Mouse (Mus musculus) liver, embryonic 13.5 days (tissue): ENCODE measurements around the gene Jarid2. TPM values are rescaled to one million over a fixed set of nuclear protein-coding genes. Genes with fewer than 3 reads are reported as not detected.
A peak's percentile ranks its signal among the peaks of the same experiment; 100 is the strongest.

ENCODE experiments used
- ATAC-seq: fragments of 200-750 bp; cut with Nextera tagmentation; 2 replicates; pipeline ENCODE4 v1.8.0; 2017; ENCODE audit warnings: low read depth, mild to moderate bottlenecking, moderate number of reproducible peaks, moderate library complexity
- DNase-seq: peaks from one replicate; pipeline ENCODE4 v3.0.0; 2022
- H3K27ac ChIP-seq: fragments of 300-500 bp; sonication (generic); 2 replicates; pipeline ENCODE4 v1.5.1; 2015; ENCODE audit warnings: moderate library complexity, mild to moderate bottlenecking, inconsistent platforms
- H3K27me3 ChIP-seq: fragments of 300-500 bp; sonication (generic); 2 replicates; pipeline ENCODE4 v1.6.1; 2015; ENCODE audit warnings: mild to moderate bottlenecking, inconsistent platforms
- H3K36me3 ChIP-seq: fragments of 300-500 bp; sonication (generic); 2 replicates; pipeline ENCODE4 v1.6.1; 2015; ENCODE audit warnings: mild to moderate bottlenecking, inconsistent platforms
- H3K4me1 ChIP-seq: fragments of 300-500 bp; sonication (generic); replicated peaks from 2 replicates; pipeline ENCODE4 v1.6.1; 2015; ENCODE audit warnings: inconsistent platforms
- H3K4me2 ChIP-seq: fragments of 300-500 bp; sonication (generic); 2 replicates; pipeline ENCODE4 v1.6.1; 2015; ENCODE audit warnings: inconsistent platforms, mild to moderate bottlenecking, moderate library complexity
- H3K4me3 ChIP-seq: fragments of 300-500 bp; sonication (generic); replicated peaks from 2 replicates; pipeline ENCODE4 v1.5.1; 2015; ENCODE audit warnings: mild to moderate bottlenecking, inconsistent platforms
- H3K9ac ChIP-seq: fragments of 300-500 bp; sonication (generic); 2 replicates; pipeline ENCODE4 v1.6.1; 2015; ENCODE audit warnings: mild to moderate bottlenecking, inconsistent platforms
- H3K9me3 ChIP-seq: fragments of 300-500 bp; sonication (generic); replicated peaks from 2 replicates; pipeline ENCODE4 v1.6.1; 2016; ENCODE audit warnings: inconsistent platforms
- WGBS: fragments of 180-500 bp; shearing (Covaris S2); methylation state at CpG from one replicate; pipeline ENCODE4 v1.1.7; 2015; ENCODE audit not compliant: insufficient replicate concordance; 5-methylcytosine and 5-hydroxymethylcytosine counted together
- polyA plus RNA-seq: library from polyadenylated mRNA; unstranded; fragments of >200 nt; fragmentation: Nextera tagmentation; extraction: Ambion mirVana; gene quantifications from 2 replicates; pipeline ENCODE4 v1.2.1, GENCODE M21; 2015

Jarid2 gene
- 8.0 and 11.6 TPM in 2 replicates for polyA plus RNA-seq

DNA sequence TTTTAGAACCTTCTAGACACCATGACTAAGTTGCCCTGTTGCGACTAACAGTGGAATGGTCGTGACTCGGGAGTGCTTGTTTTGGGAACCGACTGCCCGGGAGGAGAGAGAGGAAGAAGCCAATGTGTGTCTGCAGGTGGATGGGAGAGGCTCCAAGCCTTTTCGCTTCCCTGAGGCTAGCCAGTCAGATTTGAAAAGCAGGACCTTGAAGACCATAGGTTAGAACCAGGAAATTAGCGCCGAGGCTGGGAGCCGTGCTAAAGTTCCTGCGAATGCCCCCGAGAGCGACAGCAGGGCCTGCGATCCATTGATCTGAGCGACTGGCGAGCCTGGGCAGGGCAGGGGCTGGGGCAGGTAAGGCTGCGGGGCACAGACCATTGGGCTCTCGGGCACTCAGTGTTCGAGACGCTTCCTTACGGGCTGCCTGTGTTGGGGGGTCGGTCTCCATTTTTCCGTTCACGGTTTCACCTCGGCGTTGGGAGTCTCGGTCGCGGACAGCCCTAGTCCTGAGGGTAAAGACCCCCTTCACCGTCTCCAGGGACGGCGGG lies at the start of gene Jarid2:
Gene Jarid2, plus strand, starts transcription at position 51 of the 548 bp plus-strand sequence.
- Histone ChIP-seq H3K4me2 (peak within 1 kb of the TSS; percentile 98), H3K36me3 (no peaks in the 10 kb centered on the region), H3K27ac (peak within 1 kb of the TSS; percentile 88), H3K9ac (peak within 1 kb of the TSS; percentile 95), H3K4me3 (peak within 1 kb of the TSS; percentile 86), H3K27me3 (no peaks in the 10 kb centered on the region), H3K4me1 (peaks cover 32% of the 10 kb centered on the region), H3K9me3 (no peaks in the 10 kb centered on the region)
- 1% methylated on average over 31 of the region's 31 CpGs for WGBS
- DNase-seq (peak; percentile 48), ATAC-seq (no peak)

DNA sequence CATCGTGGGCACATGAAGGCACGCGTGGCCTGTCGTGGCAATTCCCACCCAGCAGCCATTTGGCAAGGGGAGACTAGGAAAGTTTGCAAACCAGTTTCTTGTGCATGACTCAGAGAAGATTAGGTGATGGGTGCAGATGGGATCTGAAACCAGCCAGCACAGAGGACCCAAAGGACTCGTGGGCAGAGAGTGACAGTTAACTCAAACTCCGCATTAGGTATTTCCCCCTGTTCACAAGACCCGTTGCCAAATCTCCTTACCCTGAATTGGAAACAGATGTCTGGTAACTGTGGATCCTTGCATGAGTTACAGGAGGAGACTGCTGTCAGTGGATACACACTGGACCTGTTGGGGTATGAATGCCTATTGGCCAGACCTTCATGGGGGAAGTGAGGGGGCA lies 48.2 kb upstream of the Jarid2 start:
- Histone ChIP-seq H3K27ac (no peak overlapping the region), H3K36me3 (no peaks in the 10 kb centered on the region), H3K9ac (no peak overlapping the region), H3K4me1 (no peaks in the 10 kb centered on the region), H3K27me3 (peaks cover 10% of the 10 kb centered on the region), H3K4me2 (no peak overlapping the region), H3K9me3 (no peaks in the 10 kb centered on the region), H3K4me3 (no peak overlapping the region)
- no peak for DNase-seq
- 80% methylated on average over 7 of the region's 7 CpGs for WGBS
- ATAC-seq, result no peak

DNA sequence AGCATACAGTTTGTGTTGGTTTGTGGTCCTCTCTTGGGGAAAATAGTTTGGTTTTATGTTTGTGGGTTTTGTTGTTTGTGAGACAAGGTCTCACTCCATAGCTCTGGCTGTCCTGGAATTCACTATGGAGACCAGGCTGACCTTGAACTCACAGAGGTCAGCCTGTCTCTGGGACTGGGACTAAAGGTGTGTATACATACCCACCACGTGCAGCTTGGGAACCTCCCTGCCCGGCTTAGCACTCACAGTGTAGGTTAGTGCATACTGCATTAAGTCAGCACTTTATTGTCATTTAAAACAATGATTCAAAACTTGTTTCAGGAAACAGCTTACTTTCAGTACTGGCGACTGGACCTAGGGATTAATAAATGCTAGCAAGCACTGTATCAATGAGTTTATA lies 41.1 kb upstream of the Jarid2 start:
- no peaks in the 10 kb centered on the region for H3K27me3 ChIP-seq
- H3K4me1 ChIP-seq, result no peaks in the 10 kb centered on the region; the same call in 1 of the 2 replicates
- 54% methylated on average over 3 of the region's 3 CpGs for WGBS
- no peak overlapping the region for H3K4me2 ChIP-seq
- DNase-seq, result no peak
- no peaks in the 10 kb centered on the region for H3K9me3 ChIP-seq
- H3K9ac ChIP-seq, result no peak overlapping the region
- no peak overlapping the region for H3K4me3 ChIP-seq
- no peak overlapping the region for H3K27ac ChIP-seq
- H3K36me3 ChIP-seq, result no peaks in the 10 kb centered on the region
- no peak for ATAC-seq

DNA sequence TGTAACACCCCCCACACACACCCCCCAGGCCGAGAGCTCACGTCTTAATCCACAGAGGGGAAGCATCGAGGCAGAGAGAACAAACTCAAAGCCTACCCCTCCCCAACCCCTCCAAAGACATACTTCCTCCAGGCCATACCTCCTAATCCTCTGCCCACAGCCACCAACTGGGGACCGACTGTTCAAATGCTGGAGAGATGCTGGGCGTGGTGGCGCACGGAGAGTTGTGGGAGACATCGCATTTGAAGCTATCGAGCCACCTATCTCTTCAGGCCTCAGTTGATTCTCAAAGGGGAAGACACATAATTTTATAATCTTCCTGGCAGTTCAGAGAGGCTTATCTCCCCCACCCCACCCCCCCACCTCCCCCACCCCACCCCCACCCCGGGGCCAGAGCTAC lies 31.6 kb upstream of the Jarid2 start:
- ATAC-seq, result peak; percentile 68
- Histone ChIP-seq H3K9me3 (no peaks in the 10 kb centered on the region), H3K4me1 (peaks cover 17% of the 10 kb centered on the region), H3K27me3 (no peaks in the 10 kb centered on the region), H3K4me2 (peak overlapping the region; percentile 24; the same call in 1 of the 2 replicates), H3K9ac (no peak overlapping the region; the same call in 1 of the 2 replicates), H3K4me3 (no peak overlapping the region), H3K27ac (no peak overlapping the region), H3K36me3 (no peaks in the 10 kb centered on the region)
- DNase-seq, result no peak
- WGBS, result 50% methylated on average over 10 of the region's 10 CpGs

DNA sequence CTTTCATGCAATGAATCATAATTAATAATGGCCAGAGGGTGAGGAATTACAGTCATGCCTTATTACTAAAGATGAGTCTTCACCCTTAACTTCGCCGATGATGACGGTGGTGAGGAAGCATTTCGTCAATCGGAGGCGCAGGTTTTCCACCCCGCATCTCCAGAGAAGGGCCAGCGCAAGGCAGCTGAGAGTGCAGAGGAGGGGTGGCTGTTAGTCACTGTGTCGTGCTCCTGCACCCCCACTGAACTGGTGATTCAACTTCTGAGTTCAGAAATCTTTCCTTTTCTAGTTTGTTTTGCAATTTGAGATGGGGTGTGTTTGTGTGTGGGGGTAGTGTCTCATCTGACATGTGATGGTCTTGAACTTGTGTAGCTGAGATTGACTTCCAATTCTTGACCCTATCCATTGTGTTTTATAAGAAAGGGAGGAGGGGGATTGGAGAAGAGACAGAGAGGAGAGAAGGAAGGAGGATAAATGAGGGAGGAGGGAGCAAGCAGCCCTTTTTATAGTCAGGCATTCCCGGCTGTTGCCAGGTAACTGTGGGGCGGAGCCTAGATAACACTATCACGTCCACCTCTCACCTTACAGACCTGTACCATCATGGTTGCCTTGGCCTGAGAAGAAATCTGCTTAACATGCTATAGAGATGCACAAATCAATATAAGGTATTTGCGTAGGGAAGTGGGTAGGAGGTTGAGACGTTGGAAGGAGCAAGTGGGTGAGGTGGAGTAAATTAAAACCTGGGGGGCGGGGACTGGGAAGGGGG lies 25.1 kb upstream of the Jarid2 start:
- H3K27me3 ChIP-seq, result no peaks in the 10 kb centered on the region
- 79% methylated on average over 15 of the region's 15 CpGs for WGBS
- H3K27ac ChIP-seq, result no peak overlapping the region
- H3K4me1 ChIP-seq, result peaks cover 37% of the 10 kb centered on the region
- DNase-seq (no peak), ATAC-seq (no peak)
- no peaks in the 10 kb centered on the region for H3K36me3 ChIP-seq
- H3K4me2 ChIP-seq, result no peak overlapping the region
- no peak overlapping the region for H3K9ac ChIP-seq
- no peak overlapping the region for H3K4me3 ChIP-seq
- H3K9me3 ChIP-seq, result no peaks in the 10 kb centered on the region

DNA sequence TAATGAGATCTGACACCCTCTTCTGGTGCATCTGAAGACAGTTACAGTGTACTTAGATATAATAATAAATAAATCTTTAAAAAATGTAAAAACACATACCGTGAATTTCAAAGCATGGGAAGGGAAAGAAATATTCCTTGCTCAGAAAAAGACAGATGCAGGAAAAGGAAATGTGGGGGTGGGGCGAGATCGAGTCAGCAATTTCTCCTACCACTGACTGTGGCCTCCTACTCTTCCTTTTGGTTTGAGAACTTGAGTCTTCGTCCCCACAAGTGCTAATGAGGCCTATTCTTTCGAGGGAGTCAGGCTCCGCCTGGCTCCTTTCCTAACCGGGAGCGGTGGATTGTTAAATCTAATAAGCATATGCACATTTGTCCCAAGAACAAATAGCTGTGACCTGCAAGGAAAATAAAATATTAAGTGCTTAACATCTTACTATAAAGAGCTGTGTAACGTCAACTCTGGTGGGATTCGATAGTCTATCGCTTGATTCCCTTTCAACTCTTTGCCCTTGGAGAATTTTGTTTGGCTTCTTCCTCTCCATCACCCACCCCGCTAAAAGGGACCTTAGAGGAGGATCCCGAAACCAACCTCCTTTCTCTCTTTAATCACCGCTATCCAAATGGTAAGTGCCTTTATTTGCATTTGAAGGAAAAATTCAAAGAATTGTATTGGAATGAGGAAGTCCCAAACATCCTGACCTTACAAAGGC lies 24.1 kb upstream of the Jarid2 start:
- Histone ChIP-seq H3K4me1 (peaks cover 46% of the 10 kb centered on the region), H3K9me3 (no peaks in the 10 kb centered on the region), H3K27ac (no peak overlapping the region), H3K27me3 (no peaks in the 10 kb centered on the region), H3K4me3 (no peak overlapping the region), H3K4me2 (no peak overlapping the region), H3K9ac (no peak overlapping the region), H3K36me3 (no peaks in the 10 kb centered on the region)
- DNase-seq, result no peak
- WGBS, result 58% methylated on average over 14 of the region's 14 CpGs
- no peak for ATAC-seq

DNA sequence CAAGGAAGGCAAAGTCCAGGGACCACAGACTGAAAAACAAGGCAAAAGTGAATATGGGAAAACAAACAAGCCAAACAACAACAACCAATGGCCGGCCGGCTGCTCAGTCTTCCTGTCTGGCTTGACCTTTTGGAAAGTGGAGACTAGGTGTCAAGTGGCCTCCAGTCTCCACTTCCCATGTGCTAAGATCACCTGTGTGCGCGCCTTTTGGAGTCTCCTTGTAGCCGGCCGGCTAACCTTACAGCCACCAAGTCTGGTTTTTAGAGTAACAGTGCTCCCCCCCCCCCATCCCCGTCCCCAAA lies 23.6 kb upstream of the Jarid2 start:
- Histone ChIP-seq H3K27ac (no peak overlapping the region), H3K4me3 (no peak overlapping the region), H3K27me3 (no peaks in the 10 kb centered on the region), H3K36me3 (no peaks in the 10 kb centered on the region), H3K9ac (no peak overlapping the region), H3K4me1 (peaks cover 51% of the 10 kb centered on the region), H3K9me3 (no peaks in the 10 kb centered on the region), H3K4me2 (no peak overlapping the region)
- 82% methylated on average over 7 of the region's 7 CpGs for WGBS
- no peak for DNase-seq
- ATAC-seq, result no peak

DNA sequence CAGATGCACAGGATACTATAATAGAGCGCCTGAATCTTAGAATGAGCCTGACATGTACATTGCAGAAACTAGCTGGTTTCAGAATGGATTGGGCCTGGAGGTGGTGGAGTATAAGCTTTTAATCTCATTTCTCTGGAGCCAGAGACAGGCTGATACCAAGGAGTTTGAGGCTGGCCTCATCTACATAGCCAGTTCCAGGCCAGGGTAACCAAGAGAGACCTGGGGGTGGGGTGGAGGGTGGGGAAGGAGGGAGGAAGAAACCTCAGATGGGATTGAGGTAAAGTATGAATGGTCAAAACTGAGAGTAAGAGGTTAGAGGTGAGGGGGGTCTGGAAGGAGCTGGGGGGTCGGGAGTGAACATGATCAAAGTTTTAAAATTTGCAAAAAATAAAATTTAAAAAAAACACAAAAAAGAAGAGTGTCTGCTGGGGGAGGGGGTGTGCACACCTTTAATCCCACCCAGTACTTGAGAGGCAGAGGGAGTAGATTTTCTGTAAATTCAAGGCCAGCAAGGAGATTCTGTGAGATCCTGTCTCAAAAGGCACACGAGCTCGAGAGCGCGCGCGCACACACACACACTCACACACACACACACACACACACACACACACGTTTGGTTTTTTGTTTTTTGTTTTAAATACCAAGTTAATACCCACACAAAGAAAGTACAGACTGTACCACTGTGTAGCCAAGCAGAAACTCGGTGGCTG lies 22.9 kb upstream of the Jarid2 start:
- H3K4me1 ChIP-seq, result peaks cover 58% of the 10 kb centered on the region
- no peak overlapping the region for H3K4me2 ChIP-seq
- no peak overlapping the region for H3K4me3 ChIP-seq
- 74% methylated on average over 10 of the region's 10 CpGs for WGBS
- no peaks in the 10 kb centered on the region for H3K36me3 ChIP-seq
- DNase-seq, result no peak
- no peak overlapping the region for H3K9ac ChIP-seq
- ATAC-seq, result no peak
- no peak overlapping the region for H3K27ac ChIP-seq
- no peaks in the 10 kb centered on the region for H3K27me3 ChIP-seq
- H3K9me3 ChIP-seq, result no peaks in the 10 kb centered on the region

DNA sequence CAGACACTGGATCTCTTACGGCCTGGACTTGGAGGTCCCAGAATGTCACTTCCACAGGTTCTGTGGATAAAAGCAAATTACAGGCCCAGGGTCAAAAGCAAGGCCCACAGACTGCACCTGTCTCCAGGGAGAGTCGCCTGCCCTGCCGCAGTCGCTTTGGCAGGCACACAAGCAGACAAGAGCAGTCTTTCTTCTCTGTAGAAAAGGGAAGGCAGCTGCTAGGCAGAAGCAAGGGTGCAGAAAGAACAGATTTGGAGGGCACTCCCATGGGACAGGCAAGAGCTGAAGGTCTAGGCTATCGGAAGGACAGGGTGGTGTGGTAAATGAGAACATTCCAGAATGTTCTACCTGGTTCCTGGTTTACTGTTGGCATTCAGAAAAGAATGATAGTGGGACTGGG lies 22.1 kb upstream of the Jarid2 start:
- no peak overlapping the region for H3K4me2 ChIP-seq
- DNase-seq (no peak), ATAC-seq (no peak)
- H3K27ac ChIP-seq, result 0 out of 2 replicates have a peak overlapping the region, but pooled peaks have one; percentile 31
- no peak overlapping the region for H3K4me3 ChIP-seq
- H3K9ac ChIP-seq, result no peak overlapping the region
- 86% methylated on average over 5 of the region's 5 CpGs for WGBS
- H3K4me1 ChIP-seq, result peaks cover 64% of the 10 kb centered on the region
- no peaks in the 10 kb centered on the region for H3K36me3 ChIP-seq
- no peaks in the 10 kb centered on the region for H3K9me3 ChIP-seq
- no peaks in the 10 kb centered on the region for H3K27me3 ChIP-seq

DNA sequence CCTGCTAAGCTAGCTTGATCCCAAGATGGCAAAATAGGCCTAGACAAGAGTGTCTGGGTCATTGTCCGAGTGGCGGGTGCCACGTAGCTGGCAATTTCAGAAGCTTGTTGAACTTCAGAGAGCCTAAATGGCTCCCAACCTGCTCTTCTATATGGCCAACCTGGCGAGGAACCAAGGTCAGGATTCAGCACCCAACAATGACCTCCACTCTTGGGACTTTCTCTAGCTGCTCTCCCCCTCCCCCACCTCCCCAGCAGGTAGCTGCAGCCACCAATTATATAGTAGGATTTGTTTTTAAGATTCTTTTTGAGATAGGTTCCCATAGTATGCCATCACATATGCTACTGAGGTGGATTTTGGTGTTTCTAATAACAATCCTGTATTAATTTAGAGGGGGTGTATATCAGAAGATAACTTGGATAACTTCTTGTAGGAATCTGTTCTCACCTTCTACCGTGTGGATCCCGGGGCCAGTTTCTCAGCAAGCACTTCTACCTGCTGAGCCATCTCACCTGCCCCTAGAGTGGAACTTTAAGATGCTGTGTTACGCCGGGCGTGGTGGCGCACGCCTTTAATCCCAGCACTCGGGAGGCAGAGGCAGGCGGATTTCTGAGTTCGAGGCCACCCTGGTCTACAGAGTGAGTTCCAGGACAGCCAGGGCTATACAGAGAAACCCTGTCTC lies 20.8 kb upstream of the Jarid2 start:
- Histone ChIP-seq H3K9me3 (no peaks in the 10 kb centered on the region), H3K4me2 (no peak overlapping the region), H3K9ac (no peak overlapping the region), H3K27me3 (no peaks in the 10 kb centered on the region), H3K36me3 (no peaks in the 10 kb centered on the region), H3K4me3 (no peak overlapping the region), H3K4me1 (peaks cover 58% of the 10 kb centered on the region), H3K27ac (no peak overlapping the region)
- ATAC-seq (no peak), DNase-seq (no peak)
- WGBS, result 87% methylated on average over 14 of the region's 14 CpGs
